Mouse (Mus musculus): ENCODE data around the gene Csf3r.

Gene Csf3r

GRCm38 (mm10) chr4:126057207-126058133, 33.1 kb downstream of the Csf3r start:
- no peak for DNase-seq (ENCODE audit: low spot score in 2 of 2)

GRCm38 (mm10) chr4:126058134-126058996, 34.0 kb downstream of the Csf3r start, which contains the start of gene Oscp1:
Gene Oscp1, plus strand, starts transcription at chr4:126058565.
- peak; percentile 83 to 88 for DNase-seq (ENCODE audit: low spot score in 2 of 2)

GRCm38 (mm10) chr4:126058997-126059362, 34.6 kb downstream of the Csf3r start:
- DNase-seq (ENCODE audit: low spot score in 2 of 2): no peak

- no peak for DNase-seq (ENCODE audit: low spot score in 2 of 2)
Observed at GRCm38 (mm10) chr4:126062856-126063255, 38.5 kb downstream of the Csf3r start.

GRCm38 (mm10) chr4:126065241-126065640, 40.9 kb downstream of the Csf3r start:
- DNase-seq (ENCODE audit: low spot score in 2 of 2): peak in 1 of 2 experiments; percentile 54

- peak in 1 of 2 experiments; percentile 70 for DNase-seq (ENCODE audit: low spot score in 2 of 2)
Observed at GRCm38 (mm10) chr4:126067401-126068077, 43.2 kb downstream of the Csf3r start.

- no peak for DNase-seq (ENCODE audit: low spot score in 2 of 2)
Observed at GRCm38 (mm10) chr4:126068842-126069241, 44.5 kb downstream of the Csf3r start.

GRCm38 (mm10) chr4:126077833-126078232, 53.5 kb downstream of the Csf3r start:
- no peak for DNase-seq (ENCODE audit: low spot score in 2 of 2)

- DNase-seq (ENCODE audit: low spot score in 2 of 2): no peak
Observed at GRCm38 (mm10) chr4:126079266-126079665, 54.9 kb downstream of the Csf3r start.

GRCm38 (mm10) chr4:126081601-126082000, 57.3 kb downstream of the Csf3r start:
- no peak for DNase-seq (ENCODE audit: low spot score in 2 of 2)

GRCm38 (mm10) chr4:126083021-126083420, 58.7 kb downstream of the Csf3r start:
- DNase-seq (ENCODE audit: low spot score in 2 of 2): no peak

- DNase-seq (ENCODE audit: low spot score in 2 of 2): no peak
Observed at GRCm38 (mm10) chr4:126084382-126084781, 60.0 kb downstream of the Csf3r start.

- peak; percentile 71 to 80 for DNase-seq (ENCODE audit: low spot score in 2 of 2)
Observed at GRCm38 (mm10) chr4:126085996-126086576, 61.7 kb downstream of the Csf3r start.

GRCm38 (mm10) chr4:126090101-126090847, 65.9 kb downstream of the Csf3r start:
- DNase-seq (ENCODE audit: low spot score in 2 of 2): no peak

GRCm38 (mm10) chr4:126090848-126091124, 66.4 kb downstream of the Csf3r start:
- no peak for DNase-seq (ENCODE audit: low spot score in 2 of 2)

- DNase-seq (ENCODE audit: low spot score in 2 of 2): no peak
Observed at GRCm38 (mm10) chr4:126091873-126092272, 67.5 kb downstream of the Csf3r start.
